Mouse (Mus musculus): ENCODE measurements around the gene Tmem221. TPM values are rescaled to one million over a fixed set of nuclear protein-coding genes. Genes with fewer than 3 reads are reported as not detected.

Gene Tmem221
- polyA plus RNA-seq, 1 experiment from 2014 or later: 0.15 TPM

GRCm38 (mm10) chr8:71504349-71504748, 54.3 kb downstream of the Tmem221 start:
- Histone ChIP-seq H3K4me3 (ENCODE audit: low read depth, low read length) (no peak overlapping the region), H3K36me3 (ENCODE audit: control insufficient read depth, insufficient read depth, low read length) (no peaks in the 10 kb centered on the region), H3K27ac (ENCODE audit: low read depth, low read length) (no peak overlapping the region), H3K4me1 (replicated peaks; ENCODE audit: control insufficient read depth, insufficient read depth, low read length) (peaks cover 5% of the 10 kb centered on the region; the same call in 1 of the 2 replicates), H3K9me3 (ENCODE audit: control insufficient read depth, low read length) (no peaks in the 10 kb centered on the region), H3K4me2 (ENCODE audit: low read depth, low read length, severe bottlenecking) (no peak overlapping the region), H3K9ac (ENCODE audit: low read length) (no peak overlapping the region), H3K27me3 (ENCODE audit: control insufficient read depth, insufficient read depth, low read length) (peaks cover 30% of the 10 kb centered on the region)
- 83% methylated on average over 4 of the region's 4 CpGs for WGBS
- DNase-seq (ENCODE audit: low spot score) (no peak), ATAC-seq (replicated peaks; ENCODE audit: low FRiP score) (no peak)

Other genes with a start within 250 kb of the Tmem221 start
- gene Use1, start 192.0 kb downstream of the Tmem221 start, polyA plus RNA-seq (2014; fragmentation: Nextera tagmentation; extraction: Ambion mirVana): 69.3 and 82.5 TPM in 2 replicates
- gene Ocel1, start 187.6 kb downstream of the Tmem221 start, polyA plus RNA-seq (2014; fragmentation: Nextera tagmentation; extraction: Ambion mirVana): 2.9 and 3.3 TPM in 2 replicates
- gene Nr2f6, start 176.9 kb downstream of the Tmem221 start, polyA plus RNA-seq (2014; fragmentation: Nextera tagmentation; extraction: Ambion mirVana): 49.1 and 51.4 TPM in 2 replicates
- 4.2 and 4.5 TPM in 2 replicates for gene Ushbp1, start 163.1 kb downstream of the Tmem221 start, polyA plus RNA-seq (2014; fragmentation: Nextera tagmentation; extraction: Ambion mirVana)
- 106 and 119 TPM in 2 replicates for gene Babam1, start 162.0 kb downstream of the Tmem221 start, polyA plus RNA-seq (2014; fragmentation: Nextera tagmentation; extraction: Ambion mirVana)
- gene Ankle1, start 152.9 kb downstream of the Tmem221 start, polyA plus RNA-seq (2014; fragmentation: Nextera tagmentation; extraction: Ambion mirVana): 38.7 and 42.2 TPM in 2 replicates
- 76.6 and 76.7 TPM in 2 replicates for gene Abhd8, start 95.2 kb downstream of the Tmem221 start, polyA plus RNA-seq (2014; fragmentation: Nextera tagmentation; extraction: Ambion mirVana)
- 186 TPM in 2 replicates for gene Mrpl34, start 93.9 kb downstream of the Tmem221 start, polyA plus RNA-seq (2014; fragmentation: Nextera tagmentation; extraction: Ambion mirVana)
- 133 and 146 TPM in 2 replicates for gene Dda1, start 89.7 kb downstream of the Tmem221 start, polyA plus RNA-seq (2014; fragmentation: Nextera tagmentation; extraction: Ambion mirVana)
- 5.7 and 9.3 TPM in 2 replicates for gene Ano8, start 72.9 kb downstream of the Tmem221 start, polyA plus RNA-seq (2014; fragmentation: Nextera tagmentation; extraction: Ambion mirVana)
- gene Gtpbp3, start 70.8 kb downstream of the Tmem221 start, polyA plus RNA-seq (2014; fragmentation: Nextera tagmentation; extraction: Ambion mirVana): 7.9 and 10.8 TPM in 2 replicates
- 42.5 and 43.4 TPM in 2 replicates for gene Plvap, start 47.1 kb downstream of the Tmem221 start, polyA plus RNA-seq (2014; fragmentation: Nextera tagmentation; extraction: Ambion mirVana)
- 0.29 TPM in 1 of 2 replicates, not detected in the other for gene Ccdc194, start 33.2 kb downstream of the Tmem221 start, polyA plus RNA-seq (2014; fragmentation: Nextera tagmentation; extraction: Ambion mirVana)
- gene Bst2, start 21.4 kb downstream of the Tmem221 start, polyA plus RNA-seq (2014; fragmentation: Nextera tagmentation; extraction: Ambion mirVana): 3.1 and 4.9 TPM in 2 replicates
- gene Mvb12a, start 15.9 kb downstream of the Tmem221 start, polyA plus RNA-seq (2014; fragmentation: Nextera tagmentation; extraction: Ambion mirVana): 50.1 and 62.8 TPM in 2 replicates
- not detected in 2 replicates for gene Nxnl1, start 7.7 kb upstream of the Tmem221 start, polyA plus RNA-seq (2014; fragmentation: Nextera tagmentation; extraction: Ambion mirVana)
- gene Slc27a1, start 10.0 kb upstream of the Tmem221 start, polyA plus RNA-seq (2014; fragmentation: Nextera tagmentation; extraction: Ambion mirVana): 18.4 and 19.1 TPM in 2 replicates
- gene Pgls, start 33.3 kb upstream of the Tmem221 start, polyA plus RNA-seq (2014; fragmentation: Nextera tagmentation; extraction: Ambion mirVana): 218 and 238 TPM in 2 replicates
- 3.2 and 4.3 TPM in 2 replicates for gene Fam129c, start 38.8 kb upstream of the Tmem221 start, polyA plus RNA-seq (2014; fragmentation: Nextera tagmentation; extraction: Ambion mirVana)
- 41.8 and 48.6 TPM in 2 replicates for gene Colgalt1, start 52.1 kb upstream of the Tmem221 start, polyA plus RNA-seq (2014; fragmentation: Nextera tagmentation; extraction: Ambion mirVana)
- gene Unc13a, start 112.9 kb upstream of the Tmem221 start, polyA plus RNA-seq (2014; fragmentation: Nextera tagmentation; extraction: Ambion mirVana): 6.5 and 6.6 TPM in 2 replicates
- gene Jak3, start 117.4 kb upstream of the Tmem221 start, polyA plus RNA-seq (2014; fragmentation: Nextera tagmentation; extraction: Ambion mirVana): 2.3 TPM in 2 replicates
- gene Insl3, start 130.3 kb upstream of the Tmem221 start, polyA plus RNA-seq (2014; fragmentation: Nextera tagmentation; extraction: Ambion mirVana): not detected in 2 replicates
- 0.51 and 0.64 TPM in 2 replicates for gene B3gnt3, start 142.9 kb upstream of the Tmem221 start, polyA plus RNA-seq (2014; fragmentation: Nextera tagmentation; extraction: Ambion mirVana)
- 21.3 and 23.2 TPM in 2 replicates for gene Fcho1, start 166.8 kb upstream of the Tmem221 start, polyA plus RNA-seq (2014; fragmentation: Nextera tagmentation; extraction: Ambion mirVana)

Measured in forebrain, embryonic 11.5 days (tissue).